Mouse (Mus musculus): ENCODE data around the gene Pvalb. TPM values are rescaled to one million over a fixed set of nuclear protein-coding genes. Genes with fewer than 3 reads are reported as not detected.

Gene Pvalb
- polyA plus RNA-seq (2014; fragmentation: Illumina TruSeq; extraction: RNeasy Lipid Tissue Mini Kit (QIAGEN cat#74804); ENCODE audit: low read depth, low replicate concordance): 0.45 TPM

DNA sequence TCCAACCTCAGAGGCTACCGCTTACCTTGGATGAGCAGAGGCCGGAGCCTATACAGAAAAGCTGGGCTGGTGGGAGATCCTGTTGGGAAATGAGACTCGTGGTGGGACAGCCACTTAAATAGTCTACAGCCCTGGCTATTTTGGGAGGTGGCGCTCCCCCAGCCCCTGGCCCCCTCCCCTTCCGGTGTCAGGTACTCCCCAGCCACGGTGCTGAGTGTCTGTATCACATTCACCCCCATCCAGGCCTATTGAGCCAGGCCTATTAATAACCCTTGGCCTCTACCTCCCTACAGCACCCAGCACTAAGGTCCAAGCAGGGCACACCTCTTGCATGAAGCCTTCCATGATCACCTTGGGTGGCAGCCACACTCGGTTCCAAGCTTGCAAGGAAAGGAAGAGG lies at the start of gene Pvalb:
Gene Pvalb (minus strand): TSS at position 89 of the 400 bp plus-strand sequence.

GRCm38 (mm10) chr15:78244695-78245492 lies 38.7 kb upstream of the Pvalb start, which contains the start of gene Ncf4:
TSS of gene Ncf4 (plus strand) at chr15:78244801.

DNA sequence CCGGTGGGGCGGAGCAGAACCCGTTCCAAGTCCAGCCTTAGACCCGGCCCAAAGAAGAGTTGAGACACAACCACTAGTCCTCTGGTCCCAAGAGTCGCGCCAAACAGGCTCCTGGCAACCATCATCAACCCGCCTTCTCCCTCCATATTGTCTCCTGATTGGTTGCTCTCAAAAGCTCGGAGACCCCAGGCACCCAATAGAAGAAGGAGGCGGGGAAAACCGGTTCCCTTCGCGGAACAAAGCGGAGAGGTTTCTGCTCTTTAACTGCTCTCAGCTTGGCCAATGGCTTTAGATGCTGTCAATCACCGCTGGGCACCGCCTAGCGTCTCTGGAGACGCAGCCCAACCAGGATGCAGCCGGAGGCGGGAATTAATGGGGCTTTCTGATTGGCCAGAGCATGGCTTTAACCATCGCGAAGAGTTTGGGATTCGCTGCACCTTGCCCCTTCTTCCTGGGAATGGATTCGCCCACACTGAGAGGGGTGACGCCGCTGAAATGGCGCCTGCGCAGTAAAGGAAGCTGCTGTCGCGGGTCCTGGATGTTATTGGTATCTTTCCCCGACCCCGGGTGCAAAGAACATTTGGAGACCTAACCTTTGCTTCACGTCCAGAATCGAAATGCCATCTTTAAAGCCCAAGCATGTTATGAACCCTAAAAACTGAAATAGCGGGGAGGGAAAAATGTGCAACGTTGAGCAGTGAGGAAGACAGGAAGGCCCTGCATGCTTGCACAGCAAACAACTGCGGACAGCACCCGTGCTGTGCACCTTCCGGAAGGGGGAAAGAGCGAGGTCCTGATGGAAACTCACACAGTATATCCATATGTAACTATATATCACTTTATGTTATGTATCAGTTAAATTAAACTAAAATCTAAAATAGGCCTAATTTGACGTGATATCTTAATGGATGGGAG lies 32.0 kb downstream of the Pvalb start, which contains the start of gene Ift27:
Gene Ift27 (minus strand): TSS at position 136 of the 915 bp plus-strand sequence.

Other genes with a start within 250 kb of the Pvalb start
- gene Foxred2, start 249.7 kb downstream of the Pvalb start, polyA plus RNA-seq (2014; fragmentation: Illumina TruSeq; extraction: RNeasy Lipid Tissue Mini Kit (QIAGEN cat#74804); ENCODE audit: low read depth, low replicate concordance): 39.1 TPM
- gene Eif3d, start 235.6 kb downstream of the Pvalb start, polyA plus RNA-seq (2014; fragmentation: Illumina TruSeq; extraction: RNeasy Lipid Tissue Mini Kit (QIAGEN cat#74804); ENCODE audit: low read depth, low replicate concordance): 99.3 TPM
- not detected for gene Cacng2, start 86.4 kb downstream of the Pvalb start, polyA plus RNA-seq (2014; fragmentation: Illumina TruSeq; extraction: RNeasy Lipid Tissue Mini Kit (QIAGEN cat#74804); ENCODE audit: low read depth, low replicate concordance)
- 28.9 TPM for gene Ift27, start 32.3 kb downstream of the Pvalb start, polyA plus RNA-seq (2014; fragmentation: Illumina TruSeq; extraction: RNeasy Lipid Tissue Mini Kit (QIAGEN cat#74804); ENCODE audit: low read depth, low replicate concordance)
- gene Ncf4, start 38.4 kb upstream of the Pvalb start, polyA plus RNA-seq (2014; fragmentation: Illumina TruSeq; extraction: RNeasy Lipid Tissue Mini Kit (QIAGEN cat#74804); ENCODE audit: low read depth, low replicate concordance): 9.2 TPM
- gene Csf2rb2, start 99.3 kb upstream of the Pvalb start, polyA plus RNA-seq (2014; fragmentation: Illumina TruSeq; extraction: RNeasy Lipid Tissue Mini Kit (QIAGEN cat#74804); ENCODE audit: low read depth, low replicate concordance): 5.3 TPM
- 14.8 TPM for gene Csf2rb, start 119.4 kb upstream of the Pvalb start, polyA plus RNA-seq (2014; fragmentation: Illumina TruSeq; extraction: RNeasy Lipid Tissue Mini Kit (QIAGEN cat#74804); ENCODE audit: low read depth, low replicate concordance)
- gene Tex33, start 189.5 kb upstream of the Pvalb start, polyA plus RNA-seq (2014; fragmentation: Illumina TruSeq; extraction: RNeasy Lipid Tissue Mini Kit (QIAGEN cat#74804); ENCODE audit: low read depth, low replicate concordance): 9.8 TPM
- gene Tst, start 199.5 kb upstream of the Pvalb start, polyA plus RNA-seq (2014; fragmentation: Illumina TruSeq; extraction: RNeasy Lipid Tissue Mini Kit (QIAGEN cat#74804); ENCODE audit: low read depth, low replicate concordance): 51.7 TPM
- 50.4 TPM for gene Mpst, start 200.0 kb upstream of the Pvalb start, polyA plus RNA-seq (2014; fragmentation: Illumina TruSeq; extraction: RNeasy Lipid Tissue Mini Kit (QIAGEN cat#74804); ENCODE audit: low read depth, low replicate concordance)
- 127 TPM for gene Kctd17, start 222.2 kb upstream of the Pvalb start, polyA plus RNA-seq (2014; fragmentation: Illumina TruSeq; extraction: RNeasy Lipid Tissue Mini Kit (QIAGEN cat#74804); ENCODE audit: low read depth, low replicate concordance)